Mouse (Mus musculus) hindbrain, embryonic 11.5 days (tissue): ENCODE results near the gene Parp6. TPM values are rescaled to one million over a fixed set of nuclear protein-coding genes. Genes with fewer than 3 reads are reported as not detected.

Experiments used
- ATAC-seq: fragments of 200-750 bp; cut with Nextera tagmentation; 2 replicates; pipeline ENCODE4 v1.8.0; 2017; ENCODE audit warnings: mild to moderate bottlenecking, moderate TSS enrichment, moderate library complexity; ENCODE audit not compliant: low FRiP score
- DNase-seq: peaks from one replicate; pipeline ENCODE4 v3.0.0-alpha.2; 2015; ENCODE audit warnings: low spot score
- H3K27ac ChIP-seq: fragments of 300-500 bp; sonication (generic); 2 replicates; pipeline ENCODE4 v1.5.1; 2014; ENCODE audit warnings: mild to moderate bottlenecking, low read depth, low read length
- H3K27me3 ChIP-seq: fragments of 300-500 bp; sonication (generic); 2 replicates; pipeline ENCODE4 v1.6.1; 2014; ENCODE audit warnings: mild to moderate bottlenecking, low read length, moderate library complexity, mixed read lengths; ENCODE audit not compliant: control insufficient read depth, insufficient read depth
- H3K36me3 ChIP-seq: fragments of 300-500 bp; sonication (generic); 2 replicates; pipeline ENCODE4 v1.6.1; 2014; ENCODE audit warnings: mild to moderate bottlenecking, low read length, moderate library complexity, mixed read lengths; ENCODE audit not compliant: control insufficient read depth, insufficient read depth
- H3K4me1 ChIP-seq: fragments of 300-500 bp; sonication (generic); replicated peaks from 2 replicates; pipeline ENCODE4 v1.6.1; 2014; ENCODE audit warnings: low read length, mixed read lengths; ENCODE audit not compliant: control insufficient read depth, insufficient read depth
- H3K4me2 ChIP-seq: fragments of 300-500 bp; sonication (generic); replicated peaks from 2 replicates; pipeline ENCODE4 v1.6.1; 2014; ENCODE audit warnings: mild to moderate bottlenecking, low read depth, low read length
- H3K4me3 ChIP-seq: fragments of 300-500 bp; sonication (generic); 2 replicates; pipeline ENCODE4 v1.5.1; 2014; ENCODE audit warnings: low read depth, low read length
- H3K9ac ChIP-seq: fragments of 300-500 bp; sonication (generic); 2 replicates; pipeline ENCODE4 v1.6.1; 2014; ENCODE audit warnings: low read depth, low read length
- H3K9me3 ChIP-seq: fragments of 300-500 bp; sonication (generic); 2 replicates; pipeline ENCODE4 v1.6.1; 2016; ENCODE audit warnings: low read length; ENCODE audit not compliant: control insufficient read depth
- WGBS: fragments of 180-500 bp; shearing (Covaris S2); extraction: QIAGEN DNeasy Blood & Tissue Kit; methylation state at CpG from one replicate; pipeline ENCODE4 v1.1.7; 2014; 5-methylcytosine and 5-hydroxymethylcytosine counted together
- polyA plus RNA-seq: library from polyadenylated mRNA; unstranded; fragments of >200 nt; fragmentation: Nextera tagmentation; extraction: Ambion mirVana; gene quantifications from 2 replicates; pipeline ENCODE4 v1.2.1, GENCODE M21; 2014

The Parp6 gene
- 133 and 134 TPM in 2 replicates for polyA plus RNA-seq

GRCm38 (mm10) chr9:59616622-59617306 is at the start of gene Parp6:
TSS of gene Parp6 (plus strand) at chr9:59617284.
- Histone ChIP-seq H3K4me3 (peak within 1 kb of the TSS; percentile 66), H3K9me3 (no peaks in the 10 kb centered on the region), H3K27me3 (no peaks in the 10 kb centered on the region), H3K36me3 (no peaks in the 10 kb centered on the region), H3K27ac (peak within 1 kb of the TSS; percentile 89), H3K4me2 (peak within 1 kb of the TSS; percentile 51), H3K9ac (peak within 1 kb of the TSS; percentile 87), H3K4me1 (0 out of 2 replicates have a peak, but pooled peaks cover 2% of the 10 kb centered on the region)
- peak; percentile 98 for ATAC-seq
- WGBS: under 1% methylated on average over 36 of the region's 36 CpGs
- DNase-seq: peak; percentile 99

- Histone ChIP-seq H3K27ac (no peak overlapping the region), H3K27me3 (peaks cover 3% of the 10 kb centered on the region; the same call in 1 of the 2 replicates), H3K9me3 (no peaks in the 10 kb centered on the region), H3K36me3 (no peaks in the 10 kb centered on the region), H3K9ac (no peak overlapping the region), H3K4me1 (no peaks in the 10 kb centered on the region), H3K4me3 (no peak overlapping the region), H3K4me2 (no peak overlapping the region)
- DNase-seq: no peak
- 82% methylated on average over 2 of the region's 2 CpGs for WGBS
- ATAC-seq: no peak
Measured at GRCm38 (mm10) chr9:59571852-59572251, 45.2 kb upstream of the Parp6 start.

DNA sequence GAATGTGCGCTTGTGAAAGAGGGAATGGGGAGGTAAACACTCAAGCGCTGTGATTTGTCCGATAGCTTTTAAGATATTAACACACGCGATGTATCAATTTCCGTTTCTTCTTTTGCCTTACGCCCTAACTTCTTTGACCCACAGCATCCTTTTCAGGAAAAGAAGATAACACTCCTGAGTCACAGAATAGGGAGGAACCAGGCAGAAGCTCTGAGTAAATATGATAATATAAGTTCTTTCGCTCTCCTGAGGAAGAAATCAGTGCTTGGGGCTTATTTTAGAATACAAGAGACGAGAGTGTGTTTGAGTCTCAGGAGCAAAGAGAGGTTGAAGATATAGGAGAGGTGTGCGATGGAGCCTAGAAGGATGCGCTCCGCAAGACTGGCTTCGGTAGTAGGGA is 39.7 kb upstream of the Parp6 start:
- H3K4me2 ChIP-seq: peak overlapping the region; percentile 73
- no peaks in the 10 kb centered on the region for H3K36me3 ChIP-seq
- peak overlapping the region; percentile 34 for H3K4me3 ChIP-seq
- no peak for DNase-seq
- H3K9me3 ChIP-seq: no peaks in the 10 kb centered on the region
- H3K9ac ChIP-seq: 0 out of 2 replicates have a peak overlapping the region, but pooled peaks have one; percentile 24
- 15% methylated on average over 13 of the region's 13 CpGs for WGBS
- no peak for ATAC-seq
- peaks cover 6% of the 10 kb centered on the region; the same call in 1 of the 2 replicates for H3K27me3 ChIP-seq
- no peak overlapping the region for H3K27ac ChIP-seq
- peaks cover 2% of the 10 kb centered on the region; the same call in 1 of the 2 replicates for H3K4me1 ChIP-seq

DNA sequence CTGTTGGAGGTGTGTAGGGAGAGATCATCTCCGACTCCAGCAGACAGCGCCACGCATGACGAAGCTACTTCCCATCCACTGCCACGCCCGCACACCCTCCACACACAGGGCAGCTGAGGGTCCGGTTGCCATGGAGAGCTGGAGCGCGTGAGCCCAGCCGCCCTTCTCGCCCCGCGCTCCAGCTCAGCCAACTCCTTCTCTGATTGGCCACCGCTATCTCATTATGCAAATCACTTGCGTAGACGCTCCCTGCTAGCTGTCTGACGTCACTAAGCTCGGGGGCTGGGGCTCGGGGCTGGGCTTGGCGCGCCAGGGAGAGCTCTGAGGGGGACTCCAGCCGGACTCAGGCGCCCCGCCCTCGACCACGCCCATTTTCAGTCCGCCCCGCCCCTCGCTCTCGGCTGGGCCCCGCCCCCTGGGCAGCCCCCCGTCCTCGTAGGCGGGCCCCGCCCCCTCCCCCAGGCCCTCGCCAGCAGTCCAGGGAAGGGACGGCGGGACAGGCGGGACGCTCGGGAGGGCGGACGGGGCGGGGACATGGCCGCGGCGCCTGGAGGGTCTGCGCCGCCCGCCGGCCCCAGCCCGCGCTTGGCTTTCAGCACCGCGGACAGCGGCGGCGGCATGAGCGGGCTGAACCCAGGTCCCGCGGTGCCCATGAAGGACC is 39.1 kb upstream of the Parp6 start, which contains the start of gene Celf6:
Gene Celf6, plus strand, starts transcription at position 74 of the 661 bp plus-strand sequence.
- under 1% methylated on average over 33 of the region's 61 CpGs for WGBS
- no peaks in the 10 kb centered on the region for H3K9me3 ChIP-seq
- H3K36me3 ChIP-seq: no peaks in the 10 kb centered on the region
- peak within 1 kb of the TSS; percentile 53 for H3K9ac ChIP-seq
- peak; percentile 98 for DNase-seq
- peak within 1 kb of the TSS; percentile 25; the same call in 1 of the 2 replicates for H3K27ac ChIP-seq
- H3K27me3 ChIP-seq: peaks cover 6% of the 10 kb centered on the region; the same call in 1 of the 2 replicates
- H3K4me3 ChIP-seq: peak within 1 kb of the TSS; percentile 38
- ATAC-seq: peak; percentile 98
- peak within 1 kb of the TSS; percentile 73 for H3K4me2 ChIP-seq
- peaks cover 2% of the 10 kb centered on the region; the same call in 1 of the 2 replicates for H3K4me1 ChIP-seq

- no peak for DNase-seq
- under 1% methylated on average over 20 of the region's 20 CpGs for WGBS
- Histone ChIP-seq H3K4me2 (peak overlapping the region; percentile 73), H3K27ac (peak overlapping the region; percentile 25; the same call in 1 of the 2 replicates), H3K9ac (peak overlapping the region; percentile 53), H3K27me3 (peaks cover 6% of the 10 kb centered on the region; the same call in 1 of the 2 replicates), H3K9me3 (no peaks in the 10 kb centered on the region), H3K36me3 (no peaks in the 10 kb centered on the region), H3K4me3 (peak overlapping the region; percentile 38), H3K4me1 (peaks cover 2% of the 10 kb centered on the region; the same call in 1 of the 2 replicates)
- no peak; the same call in 1 of the 2 replicates for ATAC-seq
Measured at GRCm38 (mm10) chr9:59578505-59578867, 38.6 kb upstream of the Parp6 start.

DNA sequence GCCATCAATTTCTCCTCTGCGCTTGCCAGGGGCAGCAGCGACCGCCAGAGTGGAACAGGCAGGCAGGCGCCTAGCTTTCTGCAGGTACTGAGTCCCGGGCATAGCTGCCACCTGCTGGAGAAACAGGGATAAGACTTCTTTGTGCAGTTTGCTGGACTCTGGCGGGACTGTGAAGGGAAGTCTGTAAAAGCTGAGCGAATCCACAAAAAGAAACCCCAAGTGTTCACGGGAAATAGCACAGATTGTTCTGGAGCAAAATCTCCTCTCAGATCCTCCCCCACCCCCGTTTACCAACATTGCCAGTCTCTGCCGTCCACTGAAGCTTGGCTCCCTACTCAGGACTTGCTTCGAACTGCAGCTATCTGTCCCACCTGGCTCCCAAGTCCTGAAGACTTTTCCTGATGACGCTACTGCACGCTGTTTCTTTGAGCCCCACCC is 32.2 kb upstream of the Parp6 start:
- Histone ChIP-seq H3K27me3 (peaks cover 8% of the 10 kb centered on the region), H3K9ac (no peak overlapping the region), H3K4me2 (0 out of 2 replicates have a peak overlapping the region, but pooled peaks have one; percentile 15), H3K27ac (no peak overlapping the region), H3K9me3 (no peaks in the 10 kb centered on the region), H3K4me1 (no peaks in the 10 kb centered on the region; the same call in 1 of the 2 replicates), H3K36me3 (no peaks in the 10 kb centered on the region), H3K4me3 (no peak overlapping the region)
- DNase-seq (peak; percentile 81), ATAC-seq (peak; percentile 33; the same call in 1 of the 2 replicates)
- WGBS: 7% methylated on average over 13 of the region's 13 CpGs

DNA sequence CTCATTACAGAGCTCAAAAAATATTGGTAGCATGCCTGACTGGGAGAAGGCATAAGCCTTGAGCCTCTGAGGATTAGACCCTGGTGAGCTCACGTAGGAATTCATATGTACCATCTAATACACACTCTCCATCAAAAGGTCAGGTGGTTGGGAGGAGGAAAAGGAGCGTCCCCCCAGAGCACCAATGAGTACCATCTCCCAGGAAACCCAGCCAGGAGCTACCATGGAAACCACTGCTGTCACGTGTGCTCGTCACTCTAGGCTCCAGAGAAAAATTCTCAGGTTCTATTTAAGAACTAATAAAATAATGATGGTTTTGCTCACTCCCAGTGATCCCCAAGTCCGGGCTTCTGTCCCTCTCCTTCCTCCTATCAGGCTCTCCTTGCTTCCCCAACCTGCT is 28.8 kb upstream of the Parp6 start:
- no peaks in the 10 kb centered on the region; the same call in 1 of the 2 replicates for H3K4me1 ChIP-seq
- H3K27me3 ChIP-seq: peaks cover 8% of the 10 kb centered on the region
- H3K9ac ChIP-seq: no peak overlapping the region
- no peak overlapping the region for H3K27ac ChIP-seq
- 68% methylated on average over 5 of the region's 5 CpGs for WGBS
- no peaks in the 10 kb centered on the region for H3K36me3 ChIP-seq
- ATAC-seq (no peak), DNase-seq (no peak)
- no peaks in the 10 kb centered on the region for H3K9me3 ChIP-seq
- no peak overlapping the region for H3K4me2 ChIP-seq
- no peak overlapping the region for H3K4me3 ChIP-seq

GRCm38 (mm10) chr9:59588710-59589671 is 28.1 kb upstream of the Parp6 start:
- Histone ChIP-seq H3K27me3 (peaks cover 8% of the 10 kb centered on the region), H3K4me2 (no peak overlapping the region; the same call in 1 of the 2 replicates), H3K9me3 (no peaks in the 10 kb centered on the region), H3K9ac (no peak overlapping the region), H3K27ac (no peak overlapping the region), H3K4me3 (no peak overlapping the region), H3K4me1 (no peaks in the 10 kb centered on the region; the same call in 1 of the 2 replicates), H3K36me3 (no peaks in the 10 kb centered on the region)
- DNase-seq (peak; percentile 69), ATAC-seq (peak; percentile 76)
- 31% methylated on average over 12 of the region's 12 CpGs for WGBS
